Mouse (Mus musculus) heart, embryonic 16.5 days (tissue): Measurements from ENCODE around the gene Syt12. TPM values are rescaled to one million over a fixed set of nuclear protein-coding genes. Genes with fewer than 3 reads are reported as not detected.

ENCODE experiments used
- ATAC-seq: fragments of 200-750 bp; cut with Nextera tagmentation; replicated peaks from 2 replicates; pipeline ENCODE4 v1.8.0; 2017; ENCODE audit warnings: moderate number of reproducible peaks; ENCODE audit not compliant: insufficient read depth, low FRiP score; ENCODE audit errors: extremely low read depth
- H3K27ac ChIP-seq: fragments of 300-500 bp; sonication (generic); 2 replicates; pipeline ENCODE4 v1.5.1; 2014; ENCODE audit warnings: mild to moderate bottlenecking, low read length, control low read depth, moderate library complexity
- H3K27me3 ChIP-seq: fragments of 300-500 bp; sonication (generic); 2 replicates; pipeline ENCODE4 v1.6.1; 2014; ENCODE audit warnings: low read length, mixed read lengths; ENCODE audit not compliant: control insufficient read depth, insufficient read depth
- H3K36me3 ChIP-seq: fragments of 300-500 bp; sonication (generic); 2 replicates; pipeline ENCODE4 v1.6.1; 2014; ENCODE audit not compliant: control insufficient read depth, insufficient read depth
- H3K4me1 ChIP-seq: fragments of 300-500 bp; sonication (generic); 2 replicates; pipeline ENCODE4 v1.6.1; 2014; ENCODE audit warnings: low read length, mixed read lengths; ENCODE audit not compliant: control insufficient read depth, insufficient read depth
- H3K4me2 ChIP-seq: fragments of 300-500 bp; sonication (generic); 2 replicates; pipeline ENCODE4 v1.6.1; 2014; ENCODE audit warnings: low read depth, mild to moderate bottlenecking, control low read depth, low read length
- H3K4me3 ChIP-seq: fragments of 300-500 bp; sonication (generic); 2 replicates; pipeline ENCODE4 v1.5.1; 2014; ENCODE audit warnings: mild to moderate bottlenecking, control low read depth, low read length
- H3K9ac ChIP-seq: fragments of 300-500 bp; sonication (generic); 2 replicates; pipeline ENCODE4 v1.6.1; 2014; ENCODE audit warnings: low read length, control low read depth
- H3K9me3 ChIP-seq: fragments of 300-500 bp; sonication (generic); replicated peaks from 2 replicates; pipeline ENCODE4 v1.6.1; 2016; ENCODE audit warnings: low read length; ENCODE audit not compliant: control insufficient read depth
- WGBS: fragments of 180-500 bp; shearing (Covaris S2); extraction: QIAGEN DNeasy Blood & Tissue Kit; methylation state at CpG from one replicate; pipeline ENCODE4 v1.1.7; 2014; 5-methylcytosine and 5-hydroxymethylcytosine counted together
- polyA plus RNA-seq: library from polyadenylated mRNA; unstranded; fragments of >200 nt; fragmentation: Nextera tagmentation; extraction: Ambion mirVana; gene quantifications from 2 replicates; pipeline ENCODE4 v1.2.1, GENCODE M21; 2015

The Syt12 gene
- polyA plus RNA-seq, 1 experiment from 2014 or later, result 1.1 TPM

GRCm38 (mm10) chr19:4441621-4442161, 35.6 kb downstream of the Syt12 start:
- 0 out of 2 replicates have a peak, but pooled peaks have one; percentile 11 for ATAC-seq
- 28% methylated on average over 10 of the region's 10 CpGs for WGBS
- 0 out of 2 replicates have a peak overlapping the region, but pooled peaks have one; percentile 9 for H3K4me2 ChIP-seq
- no peak overlapping the region for H3K9ac ChIP-seq
- H3K4me3 ChIP-seq, result no peak overlapping the region
- H3K4me1 ChIP-seq, result peaks cover 33% of the 10 kb centered on the region
- 0 out of 2 replicates have a peak overlapping the region, but pooled peaks have one; percentile 11 for H3K27ac ChIP-seq
- H3K36me3 ChIP-seq, result no peaks in the 10 kb centered on the region
- H3K27me3 ChIP-seq, result no peaks in the 10 kb centered on the region
- H3K9me3 ChIP-seq, result no peaks in the 10 kb centered on the region

GRCm38 (mm10) chr19:4441090-4441591, 36.1 kb downstream of the Syt12 start:
- H3K36me3 ChIP-seq, result no peaks in the 10 kb centered on the region
- no peak overlapping the region for H3K4me3 ChIP-seq
- ATAC-seq, result no peak
- H3K27ac ChIP-seq, result no peak overlapping the region
- no peak overlapping the region for H3K9ac ChIP-seq
- peaks cover 35% of the 10 kb centered on the region for H3K4me1 ChIP-seq
- no peaks in the 10 kb centered on the region for H3K27me3 ChIP-seq
- H3K9me3 ChIP-seq, result no peaks in the 10 kb centered on the region
- WGBS, result 29% methylated on average over 6 of the region's 6 CpGs
- no peak overlapping the region for H3K4me2 ChIP-seq

DNA sequence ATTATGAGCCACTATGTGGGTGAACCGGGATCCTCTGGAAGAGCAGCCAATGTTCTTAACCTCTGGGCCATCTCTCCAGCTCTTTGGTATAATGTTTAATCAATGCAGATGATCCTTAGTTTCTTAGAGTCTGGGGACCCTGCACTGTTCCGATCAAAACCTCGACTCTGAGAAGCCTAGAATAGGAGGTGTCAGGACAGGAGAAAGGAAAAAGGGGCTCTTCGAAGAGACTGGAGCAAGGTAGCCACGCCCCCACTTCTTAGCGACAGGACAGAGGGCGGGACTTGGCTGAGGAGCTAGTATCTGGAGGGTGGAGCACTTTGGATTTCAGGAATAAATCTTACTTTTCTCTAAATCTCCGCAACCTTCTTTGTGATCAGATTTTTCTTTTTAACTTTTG, 37.0 kb downstream of the Syt12 start:
- no peaks in the 10 kb centered on the region for H3K27me3 ChIP-seq
- 9% methylated on average over 8 of the region's 8 CpGs for WGBS
- H3K27ac ChIP-seq, result no peak overlapping the region
- peak overlapping the region; percentile 84; the same call in 1 of the 2 replicates for H3K9ac ChIP-seq
- H3K4me2 ChIP-seq, result peak overlapping the region; percentile 72
- H3K9me3 ChIP-seq, result no peaks in the 10 kb centered on the region
- H3K36me3 ChIP-seq, result no peaks in the 10 kb centered on the region
- peak overlapping the region; percentile 68 for H3K4me3 ChIP-seq
- H3K4me1 ChIP-seq, result peaks cover 36% of the 10 kb centered on the region
- ATAC-seq, result no peak

GRCm38 (mm10) chr19:4439161-4439801, 38.0 kb downstream of the Syt12 start, which contains the start of gene Rhod:
Rhod (minus strand) TSS chr19:4439432.
- H3K27me3 ChIP-seq, result no peaks in the 10 kb centered on the region
- peak within 1 kb of the TSS; percentile 72 for H3K4me2 ChIP-seq
- H3K9me3 ChIP-seq, result no peaks in the 10 kb centered on the region
- H3K36me3 ChIP-seq, result no peaks in the 10 kb centered on the region
- peak within 1 kb of the TSS; percentile 84 for H3K9ac ChIP-seq
- under 1% methylated on average over 45 of the region's 51 CpGs for WGBS
- peak within 1 kb of the TSS; percentile 32; the same call in 1 of the 2 replicates for H3K27ac ChIP-seq
- H3K4me1 ChIP-seq, result peaks cover 36% of the 10 kb centered on the region
- H3K4me3 ChIP-seq, result peak within 1 kb of the TSS; percentile 68
- peak; percentile 56 for ATAC-seq

- WGBS, result 6% methylated on average over 8 of the region's 8 CpGs
- Histone ChIP-seq H3K4me1 (peaks cover 36% of the 10 kb centered on the region), H3K9me3 (no peaks in the 10 kb centered on the region), H3K4me2 (peak overlapping the region; percentile 72), H3K27me3 (no peaks in the 10 kb centered on the region), H3K4me3 (peak overlapping the region; percentile 68), H3K9ac (peak overlapping the region; percentile 84), H3K36me3 (no peaks in the 10 kb centered on the region), H3K27ac (peak overlapping the region; percentile 32; the same call in 1 of the 2 replicates)
- ATAC-seq, result no peak
These were observed 38.5 kb downstream of the Syt12 start for GRCm38 (mm10) chr19:4438791-4439160.

DNA sequence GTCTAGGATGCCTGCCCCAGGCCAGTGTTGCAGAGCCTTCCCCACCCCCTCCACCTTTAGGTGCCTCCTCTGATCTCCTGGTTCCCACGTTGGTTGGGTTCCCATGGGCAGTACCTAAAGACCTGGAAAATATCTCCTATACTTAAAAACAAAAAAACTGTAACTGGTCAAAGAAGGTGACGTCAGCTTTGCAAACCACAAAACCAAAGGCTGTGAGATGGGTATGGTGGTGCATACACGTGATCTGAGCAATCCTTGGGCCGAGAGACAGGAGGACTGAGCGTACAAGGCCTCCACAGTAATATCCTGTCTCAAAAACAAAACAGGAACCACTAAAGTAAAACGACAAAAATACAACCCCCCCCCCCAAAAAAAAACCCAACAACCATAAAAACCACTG, 39.4 kb downstream of the Syt12 start:
- no peaks in the 10 kb centered on the region for H3K36me3 ChIP-seq
- H3K27ac ChIP-seq, result no peak overlapping the region
- H3K4me3 ChIP-seq, result no peak overlapping the region
- ATAC-seq, result no peak
- peaks cover 36% of the 10 kb centered on the region for H3K4me1 ChIP-seq
- no peak overlapping the region for H3K9ac ChIP-seq
- WGBS, result 60% methylated on average over 6 of the region's 6 CpGs
- H3K4me2 ChIP-seq, result no peak overlapping the region
- no peaks in the 10 kb centered on the region for H3K27me3 ChIP-seq
- no peaks in the 10 kb centered on the region for H3K9me3 ChIP-seq

GRCm38 (mm10) chr19:4436254-4436653, 41.0 kb downstream of the Syt12 start:
- Histone ChIP-seq H3K9ac (no peak overlapping the region), H3K9me3 (no peaks in the 10 kb centered on the region), H3K4me3 (no peak overlapping the region), H3K36me3 (0 out of 2 replicates have a peak, but pooled peaks cover 4% of the 10 kb centered on the region), H3K4me2 (no peak overlapping the region), H3K27ac (no peak overlapping the region), H3K4me1 (peaks cover 25% of the 10 kb centered on the region), H3K27me3 (no peaks in the 10 kb centered on the region)
- no peak for ATAC-seq
- WGBS, result 31% methylated on average over 3 of the region's 3 CpGs

- Histone ChIP-seq H3K27ac (no peak overlapping the region), H3K4me1 (peaks cover 12% of the 10 kb centered on the region), H3K9ac (no peak overlapping the region), H3K4me3 (no peak overlapping the region), H3K9me3 (no peaks in the 10 kb centered on the region), H3K4me2 (no peak overlapping the region), H3K27me3 (no peaks in the 10 kb centered on the region), H3K36me3 (0 out of 2 replicates have a peak, but pooled peaks cover 4% of the 10 kb centered on the region)
- WGBS, result 87% methylated on average over 1 of the region's 1 CpGs
- no peak for ATAC-seq
These were observed 42.2 kb downstream of the Syt12 start for GRCm38 (mm10) chr19:4434999-4435398.

DNA sequence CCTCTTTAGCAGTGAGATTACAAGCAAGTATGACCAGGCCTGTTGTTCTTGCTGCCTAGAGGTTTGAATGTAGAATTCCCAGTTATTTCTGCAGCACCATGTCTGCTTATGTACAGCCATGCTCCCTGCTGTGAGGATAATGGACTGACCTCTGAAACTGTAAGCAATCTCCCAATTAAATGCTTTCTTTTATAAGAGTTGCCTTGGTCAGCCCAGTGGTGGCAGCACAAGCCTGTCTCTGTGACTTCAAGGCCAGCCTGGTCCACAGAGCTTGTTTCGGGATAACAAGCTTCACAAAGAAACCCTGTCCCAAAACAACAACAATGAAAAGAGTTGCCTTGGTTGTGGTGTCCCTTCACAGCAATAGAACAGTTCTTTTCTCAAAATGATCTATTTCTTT, 43.5 kb downstream of the Syt12 start:
- ATAC-seq, result no peak
- Histone ChIP-seq H3K4me3 (no peak overlapping the region), H3K4me1 (peaks cover 6% of the 10 kb centered on the region), H3K36me3 (0 out of 2 replicates have a peak, but pooled peaks cover 4% of the 10 kb centered on the region), H3K9me3 (no peaks in the 10 kb centered on the region), H3K4me2 (no peak overlapping the region), H3K27ac (no peak overlapping the region), H3K9ac (no peak overlapping the region), H3K27me3 (no peaks in the 10 kb centered on the region)
- 85% methylated on average over 1 of the region's 1 CpGs for WGBS
